14 mouse cellular contexts compared by ENCODE assay signal in the genomic region with DNA sequence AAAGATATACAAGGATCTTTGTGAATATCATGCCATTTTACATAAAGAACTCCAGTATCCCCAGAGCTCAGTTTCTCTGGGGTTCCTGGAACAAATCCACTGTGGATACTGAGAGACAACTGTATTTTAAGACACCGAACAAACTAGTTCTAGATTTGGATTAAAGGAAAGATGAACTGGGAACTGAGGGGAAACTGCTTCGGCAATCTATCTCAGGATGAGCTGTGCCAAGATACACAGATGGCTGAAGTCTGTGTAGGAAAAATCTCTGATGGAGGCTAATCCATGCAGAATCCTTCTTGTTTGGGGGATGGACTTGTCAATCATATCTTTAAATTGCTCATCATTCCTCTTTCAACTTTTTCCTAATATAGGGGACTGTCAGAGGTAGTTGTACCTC.
DNase-seq lines count a peak whose midpoint lies in the region; ATAC-seq lines count a peak whose summit lies in the region.
"Had no signal": no experiment of that assay in that cellular context is flagged by ENCODE, and none has a peak within 500 bp of the region (broad histone marks: within the 10 kb centered on the region; RNA-seq: fewer than 3 reads in every experiment).

No protein-coding gene starts in this region.

- peak; percentile 91 for ATAC-seq in frontal cortex, adult (ENCODE audit: low TSS enrichment)
- ATAC-seq: CD4-positive, CD25-positive, alpha-beta regulatory T cell, adult 4 months; forebrain, embryonic 13.5 days had no signal

- peak; percentile 62 to 63 for DNase-seq in cerebellum, postnatal 10 days
- no peak for DNase-seq in cerebellum, postnatal 36 days
- no peak for DNase-seq in frontal cortex, postnatal 10 days (ENCODE audit: low spot score in 2 of 2)
- peak; percentile 23 for DNase-seq in right cerebral cortex, adult 18-20 months
- DNase-seq in right cerebral cortex, postnatal 4 days, result no peak
- peak; percentile 17 to 76 for DNase-seq in layer of hippocampus, postnatal 14 days (ENCODE audit: low spot score in 2 of 2)
- DNase-seq in retina, embryonic 14.5 days (ENCODE audit: low spot score), result no peak
- DNase-seq: adrenal gland, postnatal 10 days; B cell, adult 2 months; gastrocnemius, adult 2 months; gastrocnemius, postnatal 25 days had no signal

Comparison
In these comparisons a context has a peak if more than half of its experiments do, and no peak if none do; other contexts are left out.
1. DNase-seq: peak in cerebellum, postnatal 10 days (2 of 2), right cerebral cortex, adult 18-20 months (single experiment) and layer of hippocampus, postnatal 14 days (2 of 2); none in cerebellum, postnatal 36 days (0 of 2), frontal cortex, postnatal 10 days (0 of 2), right cerebral cortex, postnatal 4 days (single experiment) and retina, embryonic 14.5 days (single experiment).